Mouse (Mus musculus) gastrocnemius, postnatal 4 days (tissue): Measurements from ENCODE around the gene Rita1. TPM values are rescaled to one million over a fixed set of nuclear protein-coding genes. Genes with fewer than 3 reads are reported as not detected.

ENCODE experiments used
- DNase-seq, 2 experiments: peaks; one replicate each; pipeline ENCODE4 v3.0.0; 2021 to 2022; ENCODE audit warnings: low spot score in 2 of 2, mixed read lengths in 2 of 2
- total RNA-seq, 2 experiments: library from RNA; stranded (reverse); gene quantifications; 2 replicates each; pipeline ENCODE4 v1.2.3; 2021

Gene Rita1
- total RNA-seq, 2 experiments from 2014 or later: 6.1 to 7.2 TPM

DNA sequence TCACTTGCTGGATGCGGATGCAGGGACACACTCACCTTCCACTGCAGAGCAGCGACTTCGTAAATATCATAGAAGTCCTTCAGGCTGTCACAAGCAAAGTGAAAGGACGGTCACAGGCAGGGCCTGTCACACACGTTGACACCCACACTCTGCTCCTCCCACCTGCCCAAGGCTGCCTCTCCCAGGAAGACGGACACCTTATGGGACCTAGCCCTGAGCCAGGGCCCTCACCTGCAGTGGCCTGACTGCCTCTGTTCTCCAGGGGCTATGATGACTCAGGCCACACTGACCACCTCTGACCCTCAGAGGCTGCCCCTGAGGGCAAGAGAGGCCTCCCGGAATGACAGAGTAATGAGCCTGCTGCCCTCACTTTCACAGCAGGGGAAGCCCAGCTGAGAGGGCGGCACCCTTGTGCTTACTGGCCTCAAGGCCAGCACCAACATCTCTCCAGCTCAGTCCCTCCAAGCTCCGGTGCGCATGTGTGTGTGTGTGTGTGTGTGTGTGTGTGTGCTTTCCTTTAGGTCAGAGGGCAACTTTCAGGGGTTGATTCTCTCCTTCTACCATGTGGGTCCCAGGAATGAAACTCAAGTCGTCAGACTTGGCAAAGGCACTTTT lies 64.0 kb downstream of the Rita1 start:
- no peak for DNase-seq

Other genes starting within 250 kb of the Rita1 start
- gene Lhx5, start 180.9 kb downstream of the Rita1 start, total RNA-seq: not detected
- gene Sdsl, start 139.8 kb downstream of the Rita1 start, total RNA-seq: under 1 TPM; 0.32 to 0.73 TPM
- not detected for gene Sds, start 136.1 kb downstream of the Rita1 start, total RNA-seq
- 10 to 100 TPM; 43.7 to 49.7 TPM for gene Plbd2, start 109.0 kb downstream of the Rita1 start, total RNA-seq
- 10 to 100 TPM; 22.7 to 30.9 TPM for gene Slc8b1, start 101.4 kb downstream of the Rita1 start, total RNA-seq
- gene Tpcn1, start 23.9 kb downstream of the Rita1 start, total RNA-seq: 10 to 100 TPM; 77.7 to 81.3 TPM
- under 1 TPM; 0.16 to 0.37 TPM for gene Iqcd, start 23.6 kb downstream of the Rita1 start, total RNA-seq
- gene Ddx54, start 150 bp upstream of the Rita1 start, total RNA-seq: 10 to 100 TPM; 28.5 to 29.5 TPM
- not detected for gene Cfap73, start 21.6 kb upstream of the Rita1 start, total RNA-seq
- not detected for gene Rasal1, start 36.2 kb upstream of the Rita1 start, total RNA-seq
- gene Dtx1, start 99.3 kb upstream of the Rita1 start, total RNA-seq: 1 to 10 TPM in 1 of 2 experiments, under 1 TPM in 1; 0.98 to 1.9 TPM
- gene Oas2, start 137.3 kb upstream of the Rita1 start, total RNA-seq: under 1 TPM; 0.23 to 0.25 TPM
- not detected for gene Oas3, start 165.1 kb upstream of the Rita1 start, total RNA-seq
- gene Oas1e, start 182.9 kb upstream of the Rita1 start, total RNA-seq: not detected
- gene Oas1c, start 199.9 kb upstream of the Rita1 start, total RNA-seq: under 1 TPM; 0.23 to 0.42 TPM
- gene Oas1f, start 234.8 kb upstream of the Rita1 start, total RNA-seq: not detected
- gene Oas1h, start 248.8 kb upstream of the Rita1 start, total RNA-seq: not detected